Mouse (Mus musculus): ENCODE data around the gene Gm5724. TPM values are rescaled to one million over a fixed set of nuclear protein-coding genes. Genes with fewer than 3 reads are reported as not detected.

Gm5724 gene
- not detected in 2 replicates for polyA plus RNA-seq (2012; rRNA removed)

DNA sequence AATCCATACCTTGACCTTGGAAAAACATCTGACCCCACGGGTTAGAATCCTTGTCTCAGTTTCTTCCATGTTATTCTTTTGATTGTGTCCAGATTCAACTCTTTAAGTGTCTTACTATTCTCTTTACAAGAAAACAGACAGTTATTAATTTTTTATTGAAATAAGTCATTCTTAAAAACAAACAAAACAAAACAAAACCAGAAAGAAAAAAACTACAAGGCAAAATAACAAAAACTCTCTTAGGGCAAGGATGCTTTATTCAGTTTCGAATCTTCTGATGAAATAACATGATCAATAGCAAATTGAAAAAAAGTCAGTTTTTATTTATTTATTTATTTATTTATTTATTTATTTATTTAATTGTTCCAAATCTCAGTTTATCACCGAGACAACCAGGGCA, at the start of gene Gm5724:
TSS of gene Gm5724 (minus strand) at position 101 of the 400 bp plus-strand sequence.
- Histone ChIP-seq H3K36me3 (ENCODE audit: control insufficient read depth, insufficient read depth, low read length) (no peaks in the 10 kb centered on the region), H3K4me1 (ENCODE audit: control insufficient read depth, insufficient read depth, low read length) (no peaks in the 10 kb centered on the region), H3K27ac (ENCODE audit: insufficient read depth, low read depth, low read length) (no peak within 1 kb of the TSS), H3K4me3 (ENCODE audit: insufficient read depth, low read depth, low read length) (no peak within 1 kb of the TSS), H3K27me3 (replicated peaks; ENCODE audit: control insufficient read depth, insufficient read depth, low read length) (no peaks in the 10 kb centered on the region)
- 84% methylated on average over 3 of the region's 3 CpGs for WGBS
- no peak for TF ChIP-seq CTCF (conservative IDR thresholded peaks at IDR 0.05; ENCODE audit: insufficient read depth, insufficient read length, low read depth, low read length)
- TF ChIP-seq POLR2A (IDR thresholded peaks at IDR 0.05; ENCODE audit: low read depth, low read length) = no peak
- no peak for DNase-seq

- peak; percentile 60 for TF ChIP-seq CTCF (conservative IDR thresholded peaks at IDR 0.05; ENCODE audit: insufficient read depth, insufficient read length, low read depth, low read length)
- no peak for TF ChIP-seq POLR2A (IDR thresholded peaks at IDR 0.05; ENCODE audit: low read depth, low read length)
- Histone ChIP-seq H3K27me3 (replicated peaks; ENCODE audit: control insufficient read depth, insufficient read depth, low read length) (no peaks in the 10 kb centered on the region), H3K27ac (ENCODE audit: insufficient read depth, low read depth, low read length) (no peak overlapping the region), H3K36me3 (ENCODE audit: control insufficient read depth, insufficient read depth, low read length) (no peaks in the 10 kb centered on the region), H3K4me1 (ENCODE audit: control insufficient read depth, insufficient read depth, low read length) (no peaks in the 10 kb centered on the region), H3K4me3 (ENCODE audit: insufficient read depth, low read depth, low read length) (no peak overlapping the region)
- 38% methylated on average over 1 of the region's 1 CpGs for WGBS
- DNase-seq = peak; percentile 59
These were observed 24.2 kb upstream of the Gm5724 start for GRCm38 (mm10) chr6:141797837-141798236.

DNA sequence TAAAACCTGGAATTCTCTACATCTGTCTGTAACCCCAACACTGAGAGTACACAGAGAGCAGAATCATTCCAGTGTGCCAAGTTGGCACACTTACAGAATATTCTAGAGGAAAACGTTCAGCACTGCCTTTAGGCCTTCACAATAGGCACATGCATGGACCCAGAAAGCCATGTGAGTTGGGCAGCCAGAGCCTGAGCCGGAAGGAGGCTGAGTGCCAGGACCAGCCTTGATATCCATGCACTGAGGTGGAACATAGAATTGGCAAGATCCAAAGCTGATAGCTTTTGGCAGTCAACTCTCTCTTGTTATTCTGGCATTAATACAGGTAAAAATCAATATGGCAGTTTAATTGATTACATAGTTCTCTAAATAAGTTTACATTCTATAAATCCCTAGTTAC, 866 bp upstream of the Gm5724 start:
- H3K36me3 ChIP-seq (ENCODE audit: control insufficient read depth, insufficient read depth, low read length) = no peaks in the 10 kb centered on the region
- TF ChIP-seq POLR2A (IDR thresholded peaks at IDR 0.05; ENCODE audit: low read depth, low read length) (no peak), CTCF (conservative IDR thresholded peaks at IDR 0.05; ENCODE audit: insufficient read depth, insufficient read length, low read depth, low read length) (no peak)
- WGBS = 57% methylated on average over 2 of the region's 2 CpGs
- no peaks in the 10 kb centered on the region for H3K4me1 ChIP-seq (ENCODE audit: control insufficient read depth, insufficient read depth, low read length)
- no peak overlapping the region for H3K27ac ChIP-seq (ENCODE audit: insufficient read depth, low read depth, low read length)
- DNase-seq = no peak
- no peak overlapping the region for H3K4me3 ChIP-seq (ENCODE audit: insufficient read depth, low read depth, low read length)
- H3K27me3 ChIP-seq (replicated peaks; ENCODE audit: control insufficient read depth, insufficient read depth, low read length) = no peaks in the 10 kb centered on the region

DNA sequence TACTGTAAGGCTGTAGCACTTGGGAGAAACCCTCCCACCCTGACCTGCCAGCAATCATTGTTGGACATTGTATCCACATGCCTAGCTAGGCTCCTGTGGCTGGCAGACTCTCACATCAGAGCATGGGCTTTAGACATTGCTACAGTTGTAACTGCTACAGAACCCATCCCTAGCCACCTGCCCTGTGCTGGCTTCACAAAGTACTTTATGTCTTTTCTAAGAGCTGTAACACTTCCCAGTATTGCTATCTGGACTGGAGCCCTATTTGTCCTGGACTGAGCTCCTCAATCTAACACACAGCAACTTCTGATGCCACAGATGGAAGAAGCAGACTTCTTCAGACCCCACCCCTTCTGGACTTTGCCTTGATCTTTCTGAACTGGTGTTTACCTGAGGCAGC, 82.4 kb downstream of the Gm5724 start:
- no peak overlapping the region for H3K4me3 ChIP-seq (ENCODE audit: insufficient read depth, low read depth, low read length)
- no peak for TF ChIP-seq POLR2A (IDR thresholded peaks at IDR 0.05; ENCODE audit: low read depth, low read length)
- no peak for TF ChIP-seq CTCF (conservative IDR thresholded peaks at IDR 0.05; ENCODE audit: insufficient read depth, insufficient read length, low read depth, low read length)
- no peak for DNase-seq
- no peaks in the 10 kb centered on the region for H3K36me3 ChIP-seq (ENCODE audit: control insufficient read depth, insufficient read depth, low read length)
- no peaks in the 10 kb centered on the region for H3K27me3 ChIP-seq (replicated peaks; ENCODE audit: control insufficient read depth, insufficient read depth, low read length)
- H3K4me1 ChIP-seq (ENCODE audit: control insufficient read depth, insufficient read depth, low read length) = no peaks in the 10 kb centered on the region
- H3K27ac ChIP-seq (ENCODE audit: insufficient read depth, low read depth, low read length) = no peak overlapping the region

GRCm38 (mm10) chr6:141687008-141687407, 86.6 kb downstream of the Gm5724 start:
- Histone ChIP-seq H3K4me3 (ENCODE audit: insufficient read depth, low read depth, low read length) (no peak overlapping the region), H3K4me1 (ENCODE audit: control insufficient read depth, insufficient read depth, low read length) (no peaks in the 10 kb centered on the region), H3K36me3 (ENCODE audit: control insufficient read depth, insufficient read depth, low read length) (no peaks in the 10 kb centered on the region), H3K27me3 (replicated peaks; ENCODE audit: control insufficient read depth, insufficient read depth, low read length) (no peaks in the 10 kb centered on the region), H3K27ac (ENCODE audit: insufficient read depth, low read depth, low read length) (no peak overlapping the region)
- TF ChIP-seq POLR2A (IDR thresholded peaks at IDR 0.05; ENCODE audit: low read depth, low read length) = no peak
- no peak for TF ChIP-seq CTCF (conservative IDR thresholded peaks at IDR 0.05; ENCODE audit: insufficient read depth, insufficient read length, low read depth, low read length)
- WGBS = 36% methylated on average over 4 of the region's 4 CpGs
- no peak for DNase-seq

Other genes with a start within 250 kb of the Gm5724 start
- 0.08 TPM in 1 of 2 replicates, not detected in the other for gene Slco1c1, start 249.4 kb downstream of the Gm5724 start, polyA plus RNA-seq (2012; rRNA removed)
- gene Slco1b2, start 144.3 kb downstream of the Gm5724 start, polyA plus RNA-seq (2012; rRNA removed) = 0.06 TPM in 1 of 2 replicates, not detected in the other
- gene Slco1a4, start 82.4 kb upstream of the Gm5724 start, polyA plus RNA-seq (2012; rRNA removed) = 0.50 and 0.70 TPM in 2 replicates
- gene Slco1a1, start 173.2 kb upstream of the Gm5724 start, polyA plus RNA-seq (2012; rRNA removed) = not detected in 2 replicates
- gene Gm6614, start 237.6 kb upstream of the Gm5724 start, polyA plus RNA-seq (2012; rRNA removed) = 0.06 and 0.08 TPM in 2 replicates

All from kidney, adult 2 months (tissue).